Mouse (Mus musculus): Measurements from ENCODE around the gene Gm10912. TPM values are rescaled to one million over a fixed set of nuclear protein-coding genes. Genes with fewer than 3 reads are reported as not detected.
"Not testable (repeated sequence)": the region's sequence is repeated elsewhere in the genome, so short reads cannot be mapped to it uniquely, and the experiment has no call there.

The Gm10912 gene
- polyA plus RNA-seq, 1 experiment from 2014 or later: 0.13 TPM

GRCm38 (mm10) chr2:104038236-104038635, 27.4 kb upstream of the Gm10912 start:
- H3K4me2 ChIP-seq: no peak overlapping the region
- H3K4me3 ChIP-seq: no peak overlapping the region
- no peaks in the 10 kb centered on the region for H3K9me3 ChIP-seq
- no peaks in the 10 kb centered on the region for H3K27me3 ChIP-seq
- no peak for ATAC-seq (ENCODE audit: insufficient number of reproducible peaks, insufficient read depth, low FRiP score, low TSS enrichment, low read depth)
- H3K9ac ChIP-seq: no peak overlapping the region
- 61% methylated on average over 2 of the region's 2 CpGs for WGBS
- H3K36me3 ChIP-seq: peaks cover 38% of the 10 kb centered on the region
- H3K4me1 ChIP-seq: no peaks in the 10 kb centered on the region
- H3K27ac ChIP-seq: no peak overlapping the region

DNA sequence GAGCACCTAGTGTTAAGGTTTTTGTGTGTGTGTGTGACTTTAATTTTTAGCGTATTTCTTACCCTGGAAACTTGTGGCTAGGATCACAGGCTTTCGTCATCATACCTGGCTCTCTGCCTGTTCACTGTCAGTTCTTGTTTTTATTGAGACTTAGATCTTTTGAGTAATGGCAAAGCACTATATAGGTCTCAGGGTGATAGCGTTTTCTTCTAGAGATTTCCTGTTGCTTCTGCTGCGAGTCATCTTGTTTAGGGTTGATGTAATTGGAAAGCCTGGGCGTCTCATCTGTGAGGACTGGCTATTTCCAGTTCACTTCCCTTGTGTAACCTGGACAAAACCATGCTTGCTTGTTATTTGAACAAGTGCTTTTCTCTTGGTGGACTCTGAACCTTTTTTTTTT, 24.0 kb upstream of the Gm10912 start:
- Histone ChIP-seq H3K4me2 (no peak overlapping the region), H3K27me3 (no peaks in the 10 kb centered on the region), H3K4me1 (no peaks in the 10 kb centered on the region), H3K36me3 (peaks cover 38% of the 10 kb centered on the region), H3K9me3 (no peaks in the 10 kb centered on the region), H3K9ac (no peak overlapping the region), H3K27ac (no peak overlapping the region), H3K4me3 (no peak overlapping the region)
- 82% methylated on average over 5 of the region's 5 CpGs for WGBS
- ATAC-seq (ENCODE audit: insufficient number of reproducible peaks, insufficient read depth, low FRiP score, low TSS enrichment, low read depth): no peak

DNA sequence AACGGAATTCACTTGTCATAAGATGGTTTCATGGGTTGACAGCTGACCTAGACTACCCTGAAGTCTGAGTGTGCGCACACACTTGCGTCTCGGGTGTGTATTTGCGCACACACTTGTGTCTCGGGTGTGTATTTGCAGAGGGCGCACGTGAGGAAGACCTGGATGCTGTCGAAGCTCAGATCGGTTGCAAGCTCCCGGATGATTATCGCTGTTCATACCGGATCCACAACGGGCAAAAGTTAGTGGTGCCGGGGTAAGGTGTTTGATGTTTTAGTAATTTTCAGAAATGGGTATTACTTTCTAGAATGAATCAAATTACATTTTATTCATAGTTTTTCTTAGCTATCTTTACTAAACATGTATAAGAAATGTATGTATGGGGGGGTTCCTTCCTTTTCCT, 22.9 kb upstream of the Gm10912 start:
- Histone ChIP-seq H3K9ac (no peak overlapping the region), H3K4me2 (no peak overlapping the region), H3K27ac (no peak overlapping the region), H3K4me3 (no peak overlapping the region), H3K9me3 (no peaks in the 10 kb centered on the region), H3K36me3 (peaks cover 32% of the 10 kb centered on the region), H3K27me3 (no peaks in the 10 kb centered on the region), H3K4me1 (no peaks in the 10 kb centered on the region)
- ATAC-seq (ENCODE audit: insufficient number of reproducible peaks, insufficient read depth, low FRiP score, low TSS enrichment, low read depth): no peak
- WGBS: 93% methylated on average over 15 of the region's 15 CpGs

- Histone ChIP-seq H3K4me2 (no peak overlapping the region), H3K27ac (no peak overlapping the region), H3K36me3 (peaks cover 37% of the 10 kb centered on the region), H3K4me3 (no peak overlapping the region), H3K4me1 (no peaks in the 10 kb centered on the region), H3K9me3 (no peaks in the 10 kb centered on the region), H3K27me3 (no peaks in the 10 kb centered on the region), H3K9ac (no peak overlapping the region)
- ATAC-seq (ENCODE audit: insufficient number of reproducible peaks, insufficient read depth, low FRiP score, low TSS enrichment, low read depth): no peak
- 36% methylated on average over 5 of the region's 5 CpGs for WGBS
These were observed 21.8 kb upstream of the Gm10912 start for GRCm38 (mm10) chr2:104043624-104044478.

DNA sequence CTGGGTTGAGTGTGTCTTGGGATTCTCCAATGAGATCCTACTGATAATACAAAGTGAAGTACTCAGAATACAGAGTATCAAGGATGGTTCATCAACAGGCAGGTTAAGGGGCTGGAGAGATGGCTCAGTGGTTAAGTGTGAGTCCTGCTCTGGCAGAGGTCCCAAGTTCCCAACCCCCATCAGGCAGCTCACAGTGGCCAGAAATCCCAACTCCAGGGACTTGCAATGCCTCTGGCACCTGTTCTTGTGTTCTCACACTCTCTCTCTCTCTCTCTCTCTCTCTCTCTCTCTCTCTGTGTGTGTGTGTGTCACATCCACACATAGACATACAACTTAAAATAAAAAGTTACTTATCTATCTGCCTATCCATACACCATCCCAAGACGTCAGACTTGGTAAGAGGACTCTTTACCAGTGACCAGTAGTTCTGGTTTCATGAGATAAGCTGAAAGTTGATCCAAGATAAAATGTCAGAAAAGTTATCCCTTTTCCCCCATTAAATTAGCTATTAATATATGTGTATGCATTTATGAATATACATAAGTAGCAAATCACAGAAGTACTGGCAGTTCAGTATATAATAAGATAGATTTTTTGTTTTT, 21.0 kb upstream of the Gm10912 start:
- H3K27ac ChIP-seq: no peak overlapping the region
- no peak overlapping the region for H3K4me3 ChIP-seq
- WGBS: 62% methylated on average over 1 of the region's 1 CpGs
- no peak overlapping the region for H3K4me2 ChIP-seq
- no peaks in the 10 kb centered on the region for H3K27me3 ChIP-seq
- H3K9me3 ChIP-seq: no peaks in the 10 kb centered on the region
- no peaks in the 10 kb centered on the region for H3K4me1 ChIP-seq
- H3K36me3 ChIP-seq: peaks cover 34% of the 10 kb centered on the region
- ATAC-seq (ENCODE audit: insufficient number of reproducible peaks, insufficient read depth, low FRiP score, low TSS enrichment, low read depth): no peak
- no peak overlapping the region for H3K9ac ChIP-seq

DNA sequence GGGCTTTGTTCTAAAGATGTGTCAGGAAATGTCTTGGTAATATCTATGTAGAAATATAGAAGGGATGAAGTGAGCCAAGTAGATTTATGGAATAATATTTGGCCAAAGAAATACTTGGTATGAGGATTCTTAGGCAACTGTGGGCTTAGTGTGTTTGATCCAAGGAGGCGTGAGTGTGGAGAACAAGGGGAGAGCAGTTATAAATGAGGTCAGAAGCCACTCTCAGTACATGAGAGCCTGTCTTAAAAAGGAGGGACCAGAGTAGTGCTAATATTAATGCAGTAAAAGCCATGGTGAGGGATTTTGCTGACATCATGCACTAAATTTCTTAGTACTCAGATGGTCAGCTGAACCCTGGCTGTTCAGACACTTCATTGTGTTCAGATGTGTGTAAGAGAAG, 7.2 kb upstream of the Gm10912 start:
- H3K9me3 ChIP-seq: no peaks in the 10 kb centered on the region
- H3K9ac ChIP-seq: no peak overlapping the region
- H3K4me1 ChIP-seq: no peaks in the 10 kb centered on the region
- ATAC-seq (ENCODE audit: insufficient number of reproducible peaks, insufficient read depth, low FRiP score, low TSS enrichment, low read depth): no peak
- peaks cover 42% of the 10 kb centered on the region for H3K36me3 ChIP-seq
- WGBS: 79% methylated on average over 1 of the region's 1 CpGs
- H3K4me3 ChIP-seq: no peak overlapping the region
- H3K27ac ChIP-seq: no peak overlapping the region
- H3K27me3 ChIP-seq: no peaks in the 10 kb centered on the region
- no peak overlapping the region for H3K4me2 ChIP-seq

GRCm38 (mm10) chr2:104058954-104059353, 6.7 kb upstream of the Gm10912 start:
- Histone ChIP-seq H3K27me3 (no peaks in the 10 kb centered on the region), H3K36me3 (peaks cover 38% of the 10 kb centered on the region), H3K27ac (no peak overlapping the region), H3K9ac (no peak overlapping the region), H3K4me1 (no peaks in the 10 kb centered on the region), H3K4me3 (no peak overlapping the region), H3K9me3 (no peaks in the 10 kb centered on the region), H3K4me2 (no peak overlapping the region)
- 92% methylated on average over 4 of the region's 4 CpGs for WGBS
- ATAC-seq (ENCODE audit: insufficient number of reproducible peaks, insufficient read depth, low FRiP score, low TSS enrichment, low read depth): no peak

- H3K9ac ChIP-seq: no peak overlapping the region
- H3K4me2 ChIP-seq: no peak overlapping the region
- 72% methylated on average over 10 of the region's 10 CpGs for WGBS
- no peaks in the 10 kb centered on the region for H3K9me3 ChIP-seq
- no peak overlapping the region for H3K27ac ChIP-seq
- no peak for ATAC-seq (ENCODE audit: insufficient number of reproducible peaks, insufficient read depth, low FRiP score, low TSS enrichment, low read depth)
- H3K4me1 ChIP-seq: no peaks in the 10 kb centered on the region
- H3K36me3 ChIP-seq: peaks cover 30% of the 10 kb centered on the region
- H3K27me3 ChIP-seq: no peaks in the 10 kb centered on the region
- no peak overlapping the region for H3K4me3 ChIP-seq
These were observed 5.8 kb upstream of the Gm10912 start for GRCm38 (mm10) chr2:104059786-104060185.

DNA sequence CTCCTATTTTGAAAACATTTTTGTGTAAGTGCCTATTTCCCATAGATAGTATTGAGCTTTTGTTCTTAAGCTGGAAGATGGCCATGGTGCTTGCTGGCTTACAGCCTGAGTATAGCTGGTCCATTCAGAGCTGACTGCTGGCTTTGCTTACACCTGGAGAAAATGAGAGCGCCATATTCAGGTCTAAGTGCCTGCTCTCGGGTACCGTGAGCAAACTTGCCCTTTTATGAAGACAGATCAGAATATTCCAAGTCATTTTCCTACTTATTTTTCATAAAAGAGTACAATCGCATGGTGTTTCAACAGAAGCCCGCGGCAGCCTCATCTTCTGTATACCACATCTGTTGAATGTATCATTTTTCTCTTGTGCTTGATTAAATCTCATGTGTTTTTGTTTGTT, 4.6 kb upstream of the Gm10912 start:
- Histone ChIP-seq H3K4me2 (no peak overlapping the region), H3K4me1 (no peaks in the 10 kb centered on the region), H3K27me3 (no peaks in the 10 kb centered on the region), H3K9ac (no peak overlapping the region), H3K27ac (no peak overlapping the region), H3K36me3 (peaks cover 21% of the 10 kb centered on the region), H3K9me3 (no peaks in the 10 kb centered on the region), H3K4me3 (no peak overlapping the region)
- ATAC-seq (ENCODE audit: insufficient number of reproducible peaks, insufficient read depth, low FRiP score, low TSS enrichment, low read depth): no peak
- 94% methylated on average over 6 of the region's 6 CpGs for WGBS

DNA sequence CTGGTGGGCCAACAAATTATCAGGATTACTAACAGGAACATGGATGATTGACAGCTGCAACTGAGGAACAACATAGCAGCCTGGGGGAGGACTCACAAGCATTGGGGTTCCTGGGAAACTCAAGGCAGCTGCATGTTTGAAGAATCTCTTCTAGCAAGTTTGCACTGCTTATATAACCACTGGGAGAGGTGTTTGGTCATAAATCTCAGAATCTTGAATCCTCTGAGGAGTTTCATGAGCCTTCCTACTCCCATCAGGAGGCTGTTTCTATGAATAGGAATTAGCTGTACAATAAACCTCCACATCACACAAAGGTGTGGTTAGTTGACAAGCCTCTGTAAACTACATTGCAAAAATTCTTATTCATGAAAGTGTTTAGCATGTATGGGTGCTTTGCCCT, 3.0 kb upstream of the Gm10912 start:
- no peaks in the 10 kb centered on the region for H3K27me3 ChIP-seq
- H3K36me3 ChIP-seq: peaks cover 21% of the 10 kb centered on the region
- ATAC-seq (ENCODE audit: insufficient number of reproducible peaks, insufficient read depth, low FRiP score, low TSS enrichment, low read depth): no peak

DNA sequence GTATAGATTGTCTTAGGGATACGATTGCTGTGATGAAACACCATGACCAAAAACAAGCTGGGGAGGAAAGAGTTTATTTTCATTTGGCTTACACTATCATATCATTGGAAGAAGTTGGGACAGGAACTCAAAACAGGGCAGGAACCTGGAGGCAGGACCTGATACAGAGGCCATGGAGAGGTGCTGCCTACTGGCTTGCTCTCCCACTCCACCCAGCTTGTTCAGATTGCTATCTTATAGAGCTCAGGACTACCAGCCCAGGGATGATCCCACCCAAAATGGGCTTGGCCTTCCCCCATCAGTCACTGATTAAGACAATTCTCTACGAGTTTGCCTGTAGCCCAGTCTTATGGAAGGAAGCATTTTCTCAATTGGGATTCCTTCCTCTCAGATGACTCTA, 1.5 kb upstream of the Gm10912 start:
- Histone ChIP-seq H3K9ac (no peak overlapping the region), H3K27me3 (no peaks in the 10 kb centered on the region), H3K4me2 (no peak overlapping the region), H3K27ac (no peak overlapping the region), H3K4me1 (no peaks in the 10 kb centered on the region), H3K4me3 (no peak overlapping the region), H3K36me3 (peaks cover 13% of the 10 kb centered on the region), H3K9me3 (no peaks in the 10 kb centered on the region)
- WGBS: 91% methylated on average over 2 of the region's 2 CpGs
- ATAC-seq (ENCODE audit: insufficient number of reproducible peaks, insufficient read depth, low FRiP score, low TSS enrichment, low read depth): no peak

More for the DNA sequence above, 3.0 kb upstream of the Gm10912 start:
- H3K9ac ChIP-seq: no peak overlapping the region
- no peaks in the 10 kb centered on the region for H3K4me1 ChIP-seq
- no peaks in the 10 kb centered on the region for H3K9me3 ChIP-seq
- no peak overlapping the region for H3K27ac ChIP-seq
- no peak overlapping the region for H3K4me3 ChIP-seq
- no peak overlapping the region for H3K4me2 ChIP-seq

GRCm38 (mm10) chr2:104068450-104068849, 2.8 kb downstream of the Gm10912 start, which contains the start of gene Gm10799:
TSS of gene Gm10799 (minus strand) at chr2:104068550.
- ATAC-seq (ENCODE audit: insufficient number of reproducible peaks, insufficient read depth, low FRiP score, low TSS enrichment, low read depth); H3K9ac ChIP-seq; H3K27ac ChIP-seq; H3K9me3 ChIP-seq; H3K4me2 ChIP-seq; H3K36me3 ChIP-seq; H3K4me1 ChIP-seq; H3K27me3 ChIP-seq; H3K4me3 ChIP-seq: not testable (repeated sequence)
- 88% methylated on average over 7 of the region's 7 CpGs for WGBS

Measured in embryonic facial prominence, embryonic 13.5 days (tissue).